Mouse (Mus musculus) midbrain, embryonic 16.5 days (tissue): ENCODE measurements around the gene Adrm1. TPM values are rescaled to one million over a fixed set of nuclear protein-coding genes. Genes with fewer than 3 reads are reported as not detected.

Experiments
- ATAC-seq: fragments of 200-750 bp; cut with Nextera tagmentation; 2 replicates; pipeline ENCODE4 v1.8.0; 2017; ENCODE audit warnings: moderate TSS enrichment
- H3K27ac ChIP-seq: fragments of 300-500 bp; sonication (generic); 2 replicates; pipeline ENCODE4 v1.5.1; 2014; ENCODE audit warnings: mild to moderate bottlenecking, low read length, mixed read lengths
- H3K27me3 ChIP-seq: fragments of 300-500 bp; sonication (generic); 2 replicates; pipeline ENCODE4 v1.6.1; 2014; ENCODE audit warnings: low read depth, low read length, mixed read lengths; ENCODE audit not compliant: control insufficient read depth, insufficient read depth
- H3K36me3 ChIP-seq: fragments of 300-500 bp; sonication (generic); 2 replicates; pipeline ENCODE4 v1.6.1; 2014; ENCODE audit warnings: mild to moderate bottlenecking, low read length, moderate library complexity, mixed read lengths; ENCODE audit not compliant: control insufficient read depth, insufficient read depth
- H3K4me1 ChIP-seq: fragments of 300-500 bp; sonication (generic); 2 replicates; pipeline ENCODE4 v1.6.1; 2014; ENCODE audit warnings: mild to moderate bottlenecking, low read length, mixed read lengths; ENCODE audit not compliant: control insufficient read depth, insufficient read depth
- H3K4me2 ChIP-seq: fragments of 300-500 bp; sonication (generic); 2 replicates; pipeline ENCODE4 v1.6.1; 2014; ENCODE audit warnings: mild to moderate bottlenecking, low read length, mixed read lengths
- H3K4me3 ChIP-seq: fragments of 300-500 bp; sonication (generic); 2 replicates; pipeline ENCODE4 v1.5.1; 2014; ENCODE audit warnings: low read depth, mild to moderate bottlenecking, low read length, moderate library complexity, mixed read lengths
- H3K9ac ChIP-seq: fragments of 300-500 bp; sonication (generic); 2 replicates; pipeline ENCODE4 v1.6.1; 2014; ENCODE audit warnings: low read depth, low read length, mixed read lengths
- H3K9me3 ChIP-seq: fragments of 300-500 bp; sonication (generic); replicated peaks from 2 replicates; pipeline ENCODE4 v1.6.1; 2014; ENCODE audit warnings: mild to moderate bottlenecking, low read length, mixed read lengths; ENCODE audit not compliant: control insufficient read depth, poor library complexity, severe bottlenecking
- WGBS: fragments of 180-500 bp; shearing (Covaris S2); extraction: QIAGEN DNeasy Blood & Tissue Kit; methylation state at CpG from one replicate; pipeline ENCODE4 v1.1.7; 2014; 5-methylcytosine and 5-hydroxymethylcytosine counted together
- polyA plus RNA-seq: library from polyadenylated mRNA; unstranded; fragments of >200 nt; fragmentation: Nextera tagmentation; extraction: Ambion mirVana; gene quantifications from 2 replicates; pipeline ENCODE4 v1.2.1, GENCODE M21; 2015

Gene Adrm1
- polyA plus RNA-seq, 1 experiment from 2014 or later: 201 TPM

DNA sequence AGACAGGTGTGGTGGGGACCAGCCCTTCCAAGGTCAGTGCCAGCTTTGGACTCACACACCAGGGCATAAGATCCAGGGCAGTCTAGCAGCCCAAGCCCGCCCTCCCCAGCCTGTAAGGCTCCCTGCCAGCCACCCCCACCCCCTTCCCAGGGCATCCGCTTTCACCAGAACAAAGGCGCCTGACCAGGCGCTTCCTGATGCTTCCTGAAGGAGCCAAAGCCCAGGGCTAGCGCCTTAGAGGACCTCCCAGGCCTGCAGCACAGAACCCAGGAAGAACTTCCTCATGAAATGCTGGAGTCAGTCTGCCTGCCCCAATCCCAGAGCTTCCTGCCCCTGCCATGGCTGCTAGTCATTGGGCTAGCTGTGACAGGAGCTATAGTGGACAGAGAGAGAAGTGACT lies 47.4 kb downstream of the Adrm1 start:
- H3K36me3 ChIP-seq: no peaks in the 10 kb centered on the region
- 28% methylated on average over 5 of the region's 5 CpGs for WGBS
- peaks cover 4% of the 10 kb centered on the region; the same call in 1 of the 2 replicates for H3K27me3 ChIP-seq
- no peak overlapping the region for H3K27ac ChIP-seq
- H3K4me2 ChIP-seq: no peak overlapping the region
- ATAC-seq: no peak
- no peak overlapping the region for H3K4me3 ChIP-seq
- no peak overlapping the region for H3K9ac ChIP-seq
- H3K9me3 ChIP-seq: no peaks in the 10 kb centered on the region
- peaks cover 5% of the 10 kb centered on the region; the same call in 1 of the 2 replicates for H3K4me1 ChIP-seq

DNA sequence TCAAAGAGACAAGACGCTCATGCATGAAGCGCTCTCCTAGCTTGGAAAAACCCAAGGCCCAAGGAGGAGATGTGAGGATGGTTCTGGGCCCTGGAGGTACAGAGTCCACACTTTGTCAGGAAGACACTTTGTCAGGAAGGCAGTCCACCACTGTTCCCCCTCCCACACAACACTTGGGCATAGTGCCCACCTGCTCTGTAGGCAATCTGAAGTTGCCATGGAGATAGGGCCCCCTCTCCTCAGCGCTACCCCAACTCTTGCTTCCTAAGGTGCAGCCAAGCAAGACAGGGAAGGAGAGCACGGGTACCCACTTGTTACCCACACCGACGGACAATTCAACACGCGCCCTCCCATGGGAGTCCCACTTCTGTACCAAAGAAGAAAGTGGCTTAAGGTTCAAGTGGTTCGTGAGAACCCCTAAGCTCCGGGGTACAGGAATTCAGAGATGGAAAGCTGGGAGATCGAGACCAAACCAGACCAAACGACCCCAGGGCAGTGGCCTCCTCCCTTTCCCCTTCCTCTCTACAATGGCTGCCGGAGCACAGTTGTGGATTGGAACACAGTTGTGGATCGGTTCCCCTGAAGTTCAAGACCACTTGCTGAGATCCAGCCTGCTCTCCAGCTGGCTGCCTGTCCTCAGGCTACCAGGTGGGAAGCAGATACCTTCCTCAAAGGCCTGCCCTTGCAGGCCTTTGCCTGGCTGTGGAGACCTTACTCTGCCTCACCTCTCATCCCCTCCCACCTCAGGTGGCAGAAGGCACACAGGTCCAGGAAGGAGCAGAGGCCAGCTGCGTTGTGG lies 48.1 kb downstream of the Adrm1 start:
- Histone ChIP-seq H3K4me1 (peaks cover 5% of the 10 kb centered on the region; the same call in 1 of the 2 replicates), H3K9ac (no peak overlapping the region), H3K36me3 (no peaks in the 10 kb centered on the region), H3K4me3 (no peak overlapping the region), H3K27ac (no peak overlapping the region), H3K27me3 (peaks cover 6% of the 10 kb centered on the region; the same call in 1 of the 2 replicates), H3K9me3 (no peaks in the 10 kb centered on the region), H3K4me2 (no peak overlapping the region)
- WGBS: 79% methylated on average over 15 of the region's 15 CpGs
- ATAC-seq: no peak

DNA sequence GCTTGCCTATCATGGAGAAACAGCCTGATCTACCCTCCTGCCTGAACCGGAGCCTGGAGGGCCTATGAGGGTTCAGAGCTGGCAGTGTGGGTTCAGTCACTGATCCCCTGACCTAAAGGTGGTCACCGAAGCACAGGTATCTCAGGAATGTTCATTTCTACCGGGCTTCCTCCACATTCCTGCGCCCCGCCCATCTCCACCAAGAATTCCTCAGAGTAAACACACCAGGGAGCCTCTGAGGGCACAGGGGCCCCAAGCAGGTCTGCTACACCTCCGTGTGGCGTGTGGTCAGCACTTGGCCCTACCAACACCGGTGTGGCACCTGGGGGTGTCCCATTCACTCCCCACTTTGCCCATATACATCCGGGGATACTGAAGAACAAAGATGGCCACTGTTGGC lies 48.9 kb downstream of the Adrm1 start:
- Histone ChIP-seq H3K27ac (no peak overlapping the region), H3K4me2 (no peak overlapping the region), H3K9me3 (no peaks in the 10 kb centered on the region), H3K4me3 (no peak overlapping the region), H3K36me3 (no peaks in the 10 kb centered on the region), H3K9ac (no peak overlapping the region), H3K27me3 (peaks cover 13% of the 10 kb centered on the region), H3K4me1 (peaks cover 9% of the 10 kb centered on the region; the same call in 1 of the 2 replicates)
- ATAC-seq: no peak
- WGBS: 82% methylated on average over 9 of the region's 9 CpGs

DNA sequence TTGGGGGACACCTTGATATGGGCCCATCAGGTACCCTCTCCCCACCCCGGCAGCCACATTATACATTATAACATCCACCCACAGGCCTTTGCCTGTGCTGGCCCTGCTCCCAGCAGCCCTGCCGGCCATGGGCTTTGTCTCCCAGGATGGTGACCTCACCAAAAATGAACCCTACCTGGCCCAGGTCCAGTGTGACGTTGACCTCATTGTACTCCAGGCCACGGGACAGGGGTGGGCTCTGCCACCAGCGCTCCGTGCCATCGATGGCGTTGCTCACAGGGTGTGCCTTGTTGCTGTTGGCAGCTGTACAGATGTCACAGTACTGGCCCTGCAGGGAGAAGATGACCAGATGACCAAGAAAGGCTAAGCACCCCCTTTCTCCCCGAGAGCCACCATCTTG lies 49.8 kb downstream of the Adrm1 start:
- Histone ChIP-seq H3K27me3 (peaks cover 18% of the 10 kb centered on the region), H3K4me2 (no peak overlapping the region), H3K27ac (no peak overlapping the region), H3K36me3 (no peaks in the 10 kb centered on the region), H3K4me1 (peaks cover 14% of the 10 kb centered on the region; the same call in 1 of the 2 replicates), H3K9me3 (no peaks in the 10 kb centered on the region), H3K9ac (no peak overlapping the region), H3K4me3 (no peak overlapping the region)
- 97% methylated on average over 9 of the region's 9 CpGs for WGBS
- ATAC-seq: no peak

DNA sequence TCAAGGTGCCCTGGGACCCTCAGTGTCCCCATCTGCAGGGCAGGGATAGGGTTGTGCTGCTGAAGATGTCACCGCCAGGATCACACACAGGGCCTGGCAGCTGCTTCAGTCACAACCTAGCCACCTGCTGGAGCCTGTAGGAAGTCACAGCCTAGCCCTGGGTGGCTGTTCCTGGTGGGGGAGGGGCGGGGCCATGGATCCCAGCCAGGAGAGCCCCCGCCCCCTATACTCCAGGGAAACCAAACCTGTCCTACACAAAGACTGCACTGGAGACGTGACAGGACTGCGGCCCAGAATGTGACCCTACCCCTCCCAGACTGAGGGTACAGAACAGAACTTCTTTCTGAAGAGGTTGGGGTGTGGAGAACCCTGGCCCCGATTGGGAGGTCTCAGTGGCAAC lies 51.0 kb downstream of the Adrm1 start:
- H3K27me3 ChIP-seq: peaks cover 27% of the 10 kb centered on the region
- no peak overlapping the region for H3K27ac ChIP-seq
- H3K4me2 ChIP-seq: no peak overlapping the region
- H3K9ac ChIP-seq: no peak overlapping the region
- peaks cover 19% of the 10 kb centered on the region for H3K4me1 ChIP-seq
- no peak for ATAC-seq
- 18% methylated on average over 6 of the region's 6 CpGs for WGBS
- H3K9me3 ChIP-seq: no peaks in the 10 kb centered on the region
- H3K4me3 ChIP-seq: no peak overlapping the region
- no peaks in the 10 kb centered on the region for H3K36me3 ChIP-seq

DNA sequence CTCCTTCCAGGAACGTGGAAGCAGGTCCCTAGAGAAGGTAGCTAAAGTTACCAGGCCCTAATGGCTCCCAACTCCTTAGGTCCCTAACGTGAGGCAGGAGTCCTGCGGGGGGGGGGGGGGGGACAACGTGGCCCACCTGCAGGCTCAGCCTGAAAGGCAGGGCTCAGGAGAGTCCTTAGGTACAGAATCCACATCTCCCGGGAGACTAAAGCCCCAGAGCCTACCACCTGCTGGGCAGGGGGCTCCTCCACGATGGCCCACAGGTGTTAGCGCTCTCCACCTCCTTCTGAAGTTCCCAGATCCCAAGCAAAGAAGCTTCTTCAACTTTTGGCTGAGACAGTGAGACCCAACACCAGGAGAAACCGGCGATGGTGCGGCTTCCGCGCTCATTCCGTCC lies 53.4 kb downstream of the Adrm1 start:
- H3K9me3 ChIP-seq: no peaks in the 10 kb centered on the region
- no peak overlapping the region for H3K27ac ChIP-seq
- ATAC-seq: no peak
- H3K27me3 ChIP-seq: peaks cover 31% of the 10 kb centered on the region
- H3K9ac ChIP-seq: no peak overlapping the region; the same call in 1 of the 2 replicates
- WGBS: 4% methylated on average over 13 of the region's 13 CpGs
- no peaks in the 10 kb centered on the region for H3K36me3 ChIP-seq
- H3K4me2 ChIP-seq: peak overlapping the region; percentile 90
- H3K4me1 ChIP-seq: peaks cover 21% of the 10 kb centered on the region
- H3K4me3 ChIP-seq: peak overlapping the region; percentile 57

DNA sequence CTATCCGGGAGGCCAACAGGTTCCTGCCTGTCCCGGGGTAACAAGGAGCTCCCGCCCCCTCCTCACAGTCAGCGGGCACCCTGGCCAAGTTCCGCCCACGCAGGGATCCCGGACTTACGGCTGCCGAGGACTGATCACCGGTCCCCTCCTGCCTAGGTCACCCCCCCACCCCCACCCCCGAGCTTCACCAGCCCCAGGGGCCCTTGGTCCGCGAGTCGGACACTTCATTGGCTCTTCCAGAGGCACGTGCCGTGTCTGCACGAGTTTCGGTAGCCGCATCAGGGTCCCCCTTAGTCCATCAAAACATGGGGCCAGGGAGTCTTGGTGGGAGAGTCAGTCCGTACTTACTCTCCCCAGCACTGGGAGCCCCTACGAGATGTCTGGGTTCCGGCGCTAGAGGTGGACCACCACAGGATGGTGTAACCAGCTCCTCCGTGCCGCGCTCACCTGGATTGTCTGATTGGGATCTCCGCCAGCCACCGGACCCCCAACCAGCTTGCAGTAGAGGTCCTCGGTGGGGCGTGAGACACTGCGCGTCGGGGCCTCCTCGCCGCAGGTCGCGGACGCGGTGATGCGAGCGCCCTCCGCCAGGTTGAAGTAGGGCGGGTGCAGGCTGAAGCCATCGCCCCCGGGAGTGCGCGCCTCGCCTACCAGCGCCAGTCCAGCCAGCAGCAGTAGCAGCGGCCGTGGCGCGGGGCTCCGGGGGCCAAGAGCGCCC lies 53.9 kb downstream of the Adrm1 start:
- H3K36me3 ChIP-seq: no peaks in the 10 kb centered on the region
- under 1% methylated on average over 53 of the region's 55 CpGs for WGBS
- H3K9ac ChIP-seq: peak overlapping the region; percentile 56
- no peaks in the 10 kb centered on the region for H3K9me3 ChIP-seq
- H3K27me3 ChIP-seq: peaks cover 31% of the 10 kb centered on the region
- H3K27ac ChIP-seq: no peak overlapping the region
- H3K4me3 ChIP-seq: peak overlapping the region; percentile 57
- H3K4me1 ChIP-seq: peaks cover 21% of the 10 kb centered on the region
- H3K4me2 ChIP-seq: peak overlapping the region; percentile 90
- peak; percentile 52 for ATAC-seq
